Mouse (Mus musculus) myocyte (in vitro differentiated cells): ENCODE measurements around the gene Stard8. TPM values are rescaled to one million over a fixed set of nuclear protein-coding genes. Genes with fewer than 3 reads are reported as not detected.
"Not testable (repeated sequence)": the region's sequence is repeated elsewhere in the genome, so short reads cannot be mapped to it uniquely, and the experiment has no call there.

Experiments
- H3K27me3 ChIP-seq: one replicate; pipeline ENCODE4 v1.6.1; 2011; ENCODE audit not compliant: control insufficient read depth, insufficient read depth, insufficient read length
- H3K36me3 ChIP-seq: one replicate; pipeline ENCODE4 v1.6.1; 2011; ENCODE audit not compliant: control insufficient read depth, insufficient read depth
- H3K4me2 ChIP-seq: one replicate; pipeline ENCODE4 v1.6.1; 2011; ENCODE audit warnings: low read depth, control low read depth
- H3K4me3 ChIP-seq: one replicate; pipeline ENCODE4 v1.5.1; 2011; ENCODE audit warnings: mild to moderate bottlenecking, control low read depth, moderate library complexity
- H3K79me2 ChIP-seq: one replicate; pipeline ENCODE4 v1.6.1; 2011; ENCODE audit not compliant: control insufficient read depth, insufficient read depth
- H3ac ChIP-seq: one replicate; pipeline ENCODE4 v1.6.1; 2011; ENCODE audit not compliant: control insufficient read depth, insufficient read length
- CEBPB ChIP-seq: IDR thresholded peaks from 2 replicates; pipeline ENCODE4 v1.6.1; 2011; ENCODE audit warnings: mild to moderate bottlenecking, moderate library complexity; ENCODE audit not compliant: poor library complexity, insufficient read depth, severe bottlenecking
- E2F4 ChIP-seq: IDR thresholded peaks from one replicate; pipeline ENCODE4 v1.6.1; 2011; ENCODE audit warnings: mild to moderate bottlenecking, control low read depth, moderate library complexity; ENCODE audit not compliant: insufficient read depth
- MAX ChIP-seq: IDR thresholded peaks from one replicate; pipeline ENCODE4 v1.6.1; 2011; ENCODE audit warnings: low read depth, mild to moderate bottlenecking, control low read depth
- MYOD1 ChIP-seq, 3 experiments: IDR thresholded peaks; one replicate each; pipeline ENCODE4 v1.6.1; 2011; ENCODE audit warnings: control low read depth in 2 of 3, low read depth in 2 of 3, mild to moderate bottlenecking in 2 of 3, moderate library complexity in 1 of 3; ENCODE audit not compliant: insufficient read length in 2 of 3, control insufficient read depth in 1 of 3
- MYOG ChIP-seq, 3 experiments: IDR thresholded peaks; one replicate each; pipeline ENCODE4 v1.6.1; 2011; ENCODE audit warnings: control low read depth in 2 of 3, low read depth in 2 of 3, mild to moderate bottlenecking in 2 of 3; ENCODE audit not compliant: insufficient read length in 2 of 3, control insufficient read depth in 1 of 3, insufficient read depth in 1 of 3
- POLR2A ChIP-seq: IDR thresholded peaks from one replicate; pipeline ENCODE4 v1.6.1; 2011; ENCODE audit warnings: low read depth, mild to moderate bottlenecking, control low read depth, moderate library complexity; ENCODE audit not compliant: insufficient read length
- POLR2AphosphoS2 ChIP-seq: IDR thresholded peaks from one replicate; pipeline ENCODE4 v1.6.1; 2011; ENCODE audit warnings: low read depth, control low read depth; ENCODE audit not compliant: insufficient read length
- REST ChIP-seq: IDR thresholded peaks from one replicate; pipeline ENCODE4 v1.6.1; 2011; ENCODE audit warnings: mild to moderate bottlenecking, control low read depth, moderate library complexity; ENCODE audit not compliant: insufficient read depth, insufficient read length
- SRF ChIP-seq: IDR thresholded peaks from one replicate; pipeline ENCODE4 v1.6.1; 2011; ENCODE audit warnings: low read depth; ENCODE audit not compliant: control insufficient read depth, insufficient read length
- TCF12 ChIP-seq: IDR thresholded peaks from one replicate; pipeline ENCODE4 v1.6.1; 2011; ENCODE audit warnings: mild to moderate bottlenecking, control low read depth; ENCODE audit not compliant: poor library complexity, insufficient read depth, severe bottlenecking
- TCF3 ChIP-seq: IDR thresholded peaks from one replicate; pipeline ENCODE4 v1.6.1; 2011; ENCODE audit warnings: low read depth, control low read depth; ENCODE audit not compliant: insufficient read length
- USF1 ChIP-seq: IDR thresholded peaks from one replicate; pipeline ENCODE4 v1.6.1; 2011; ENCODE audit warnings: low read depth, mild to moderate bottlenecking, control low read depth, moderate library complexity
- polyA plus RNA-seq: library from polyadenylated mRNA; unstranded; fragments of >200 nt; fragmentation: generic; extraction: Trizol; gene quantifications from one replicate; pipeline ENCODE4 v1.2.1, GENCODE M21; 2012; ENCODE audit warnings: missing spikeins

The Stard8 gene
- polyA plus RNA-seq, 1 experiment, result 0.06 TPM

DNA sequence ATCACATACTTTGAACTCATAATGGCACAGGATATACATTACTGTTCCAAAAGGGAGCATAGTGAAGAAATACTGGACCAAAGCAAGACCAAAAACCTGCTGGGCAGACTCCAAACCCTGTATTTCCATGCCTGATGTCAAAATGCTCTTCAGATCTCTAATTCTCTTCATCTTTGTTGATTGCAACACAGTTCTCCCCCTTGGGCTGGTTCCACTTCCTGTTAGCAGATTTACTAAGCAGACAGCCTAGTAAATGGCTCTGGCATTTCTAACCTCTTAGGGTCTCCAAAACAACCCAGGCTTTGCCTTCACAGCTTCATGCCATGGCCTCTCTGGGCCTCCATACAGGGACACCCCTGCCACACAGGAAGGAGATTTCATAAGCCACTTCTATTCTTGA is 38.5 kb upstream of the Stard8 start:
- Histone ChIP-seq H3K4me3 (no peak overlapping the region), H3K4me2 (no peak overlapping the region), H3ac (no peak overlapping the region), H3K27me3 (no peaks in the 10 kb centered on the region), H3K79me2 (no peaks in the 10 kb centered on the region), H3K36me3 (no peaks in the 10 kb centered on the region)
- TF ChIP-seq POLR2AphosphoS2 (no peak), CEBPB (no peak), MYOD1 (IDR thresholded peaks at IDR 0.05; ENCODE audit: control insufficient read depth in 1 of 3, insufficient read length in 2 of 3, low read depth in 2 of 3) (no peak), TCF3 (no peak), E2F4 (no peak), MAX (no peak), REST (no peak), POLR2A (no peak), SRF (no peak)

DNA sequence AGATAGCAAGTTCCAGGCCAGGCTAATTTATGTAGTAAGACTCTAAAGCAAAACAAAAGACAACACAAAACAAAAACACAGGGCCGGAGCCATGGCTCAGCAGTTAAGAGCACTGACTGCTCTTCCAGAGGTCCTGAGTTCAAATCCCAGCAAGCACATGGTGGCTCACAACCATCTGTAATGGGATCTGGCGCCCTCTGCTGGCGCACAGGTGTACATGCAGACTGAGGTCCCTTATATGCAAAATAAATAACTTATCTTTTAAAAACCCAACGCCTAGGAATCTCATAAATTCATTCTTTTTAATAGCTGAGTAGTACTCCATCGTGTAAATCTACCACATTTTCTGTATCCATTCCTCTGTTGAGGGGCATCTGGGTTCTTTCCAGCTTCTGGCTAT is 16.4 kb upstream of the Stard8 start:
- not testable (repeated sequence) for H3K27me3 ChIP-seq, H3K4me3 ChIP-seq, H3K36me3 ChIP-seq, H3K79me2 ChIP-seq, H3K4me2 ChIP-seq, H3ac ChIP-seq

DNA sequence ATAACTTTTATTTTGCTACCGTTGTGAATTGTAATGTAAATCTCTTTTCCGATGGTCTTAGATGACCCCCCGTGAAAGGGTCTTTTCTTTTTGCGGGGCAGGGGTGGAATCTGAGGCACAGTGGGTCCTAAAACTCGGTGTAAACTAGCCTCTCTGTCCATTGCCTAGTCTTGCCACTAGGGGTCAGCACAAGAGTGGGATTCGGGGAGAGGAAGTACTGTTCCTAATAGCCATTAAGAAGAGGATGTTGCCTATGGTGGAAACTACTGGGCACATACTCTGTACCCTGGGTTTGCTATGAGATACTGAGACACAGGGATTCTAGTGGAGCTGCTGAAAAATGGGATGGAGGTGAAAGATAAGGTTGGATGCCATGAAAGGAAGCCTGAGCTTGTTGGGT is 13.5 kb upstream of the Stard8 start:
- H3K4me2 ChIP-seq, result no peak overlapping the region
- H3ac ChIP-seq, result no peak overlapping the region
- H3K27me3 ChIP-seq, result no peaks in the 10 kb centered on the region
- no peak overlapping the region for H3K4me3 ChIP-seq
- no peaks in the 10 kb centered on the region for H3K79me2 ChIP-seq
- TF ChIP-seq POLR2A (no peak), REST (no peak), MYOG (IDR thresholded peaks at IDR 0.05; ENCODE audit: control insufficient read depth in 1 of 3, insufficient read depth in 1 of 3, insufficient read length in 2 of 3, low read depth in 2 of 3) (no peak), POLR2AphosphoS2 (no peak), USF1 (no peak), MYOD1 (IDR thresholded peaks at IDR 0.05; ENCODE audit: control insufficient read depth in 1 of 3, insufficient read length in 2 of 3, low read depth in 2 of 3) (no peak), MAX (no peak)
- no peaks in the 10 kb centered on the region for H3K36me3 ChIP-seq

GRCm38 (mm10) chrX:99002065-99002464 is 983 bp upstream of the Stard8 start:
- no peaks in the 10 kb centered on the region for H3K36me3 ChIP-seq
- TF ChIP-seq CEBPB (no peak), E2F4 (no peak), TCF3 (no peak), POLR2AphosphoS2 (no peak), POLR2A (no peak), MYOG (IDR thresholded peaks at IDR 0.05; ENCODE audit: control insufficient read depth in 1 of 3, insufficient read depth in 1 of 3, insufficient read length in 2 of 3, low read depth in 2 of 3) (no peak), MAX (no peak), USF1 (no peak), SRF (no peak), MYOD1 (IDR thresholded peaks at IDR 0.05; ENCODE audit: control insufficient read depth in 1 of 3, insufficient read length in 2 of 3, low read depth in 2 of 3) (no peak), TCF12 (no peak), REST (no peak)

DNA sequence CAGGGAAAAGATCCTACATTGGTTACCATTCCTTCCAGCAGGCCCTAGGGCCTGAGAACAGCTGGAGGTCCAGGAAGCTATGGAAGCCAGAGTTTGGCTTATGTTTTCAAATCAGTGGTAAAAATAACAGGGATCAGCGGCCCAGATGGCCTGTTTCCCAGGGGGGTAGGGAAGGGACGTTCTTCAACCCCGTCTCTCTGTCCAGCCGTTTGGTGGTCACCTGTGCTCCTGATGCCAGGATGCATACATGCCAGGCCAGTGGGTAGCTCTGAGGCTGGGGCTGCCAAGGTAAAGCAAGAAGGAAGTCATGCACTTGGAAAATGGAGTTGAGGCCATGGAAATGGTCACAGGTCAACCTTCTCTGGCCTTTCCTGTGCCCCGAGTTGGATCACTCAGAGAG is 7.5 kb downstream of the Stard8 start:
- TF ChIP-seq REST (no peak), TCF12 (no peak)
- no peaks in the 10 kb centered on the region for H3K79me2 ChIP-seq

More at GRCm38 (mm10) chrX:99002065-99002464, 983 bp upstream of the Stard8 start:
- Histone ChIP-seq H3K79me2 (no peaks in the 10 kb centered on the region), H3K4me2 (no peak overlapping the region), H3ac (no peak overlapping the region), H3K27me3 (no peaks in the 10 kb centered on the region), H3K4me3 (no peak overlapping the region)

DNA sequence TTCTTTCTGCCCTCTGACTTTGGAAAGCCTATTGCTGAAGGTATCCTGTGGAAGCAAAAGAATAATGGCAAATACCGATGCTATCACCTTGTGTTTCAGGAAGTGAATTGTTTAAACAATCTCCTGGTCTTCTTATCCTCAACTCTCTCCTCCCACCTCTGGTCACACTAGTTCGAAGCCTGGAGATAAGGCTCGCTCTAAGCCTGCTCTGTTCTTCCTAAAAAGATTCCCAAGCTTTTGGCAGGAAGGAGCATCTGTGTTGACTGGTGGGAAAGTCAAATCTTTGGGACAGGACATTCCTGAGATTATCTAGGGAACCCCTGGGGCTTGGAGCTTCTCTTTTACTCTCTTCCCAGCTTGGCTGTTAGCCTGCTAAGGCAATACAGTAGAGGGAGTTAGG is 8.2 kb downstream of the Stard8 start:
- H3K27me3 ChIP-seq, result no peaks in the 10 kb centered on the region
- TF ChIP-seq POLR2A (no peak), MYOG (IDR thresholded peaks at IDR 0.05; ENCODE audit: control insufficient read depth in 1 of 3, insufficient read depth in 1 of 3, insufficient read length in 2 of 3, low read depth in 2 of 3) (no peak), MYOD1 (IDR thresholded peaks at IDR 0.05; ENCODE audit: control insufficient read depth in 1 of 3, insufficient read length in 2 of 3, low read depth in 2 of 3) (no peak), TCF3 (no peak), E2F4 (no peak), POLR2AphosphoS2 (no peak), SRF (no peak), CEBPB (no peak), REST (no peak), MAX (no peak), TCF12 (no peak), USF1 (no peak)

More for the DNA sequence above, 7.5 kb downstream of the Stard8 start:
- Histone ChIP-seq H3K4me2 (no peak overlapping the region), H3K36me3 (no peaks in the 10 kb centered on the region), H3K27me3 (no peaks in the 10 kb centered on the region), H3K4me3 (no peak overlapping the region), H3ac (no peak overlapping the region)

More for the DNA sequence above, 8.2 kb downstream of the Stard8 start:
- Histone ChIP-seq H3K4me2 (no peak overlapping the region), H3K36me3 (no peaks in the 10 kb centered on the region), H3K79me2 (no peaks in the 10 kb centered on the region), H3K4me3 (no peak overlapping the region), H3ac (no peak overlapping the region)
